Mouse (Mus musculus) hindbrain, postnatal 0 days (tissue): ENCODE results near the gene Apobec3. TPM values are rescaled to one million over a fixed set of nuclear protein-coding genes. Genes with fewer than 3 reads are reported as not detected.

Experiments
- ATAC-seq: fragments of 200-750 bp; cut with Nextera tagmentation; 2 replicates; pipeline ENCODE4 v1.8.0; 2017; ENCODE audit warnings: mild to moderate bottlenecking, moderate TSS enrichment, moderate library complexity
- DNase-seq: peaks from one replicate; pipeline ENCODE4 v3.0.0-alpha.2; 2015; ENCODE audit warnings: low spot score
- H3K27ac ChIP-seq: fragments of 300-500 bp; sonication (generic); 2 replicates; pipeline ENCODE4 v1.5.1; 2014; ENCODE audit warnings: mild to moderate bottlenecking
- H3K27me3 ChIP-seq: fragments of 300-500 bp; sonication (generic); 2 replicates; pipeline ENCODE4 v1.6.1; 2014; ENCODE audit warnings: low read length, mixed read lengths; ENCODE audit not compliant: insufficient read depth
- H3K36me3 ChIP-seq: fragments of 300-500 bp; sonication (generic); 2 replicates; pipeline ENCODE4 v1.6.1; 2014; ENCODE audit warnings: low read length, mixed read lengths; ENCODE audit not compliant: insufficient read depth
- H3K4me1 ChIP-seq: fragments of 300-500 bp; sonication (generic); 2 replicates; pipeline ENCODE4 v1.6.1; 2014; ENCODE audit warnings: antibody characterized with exemption, low read length, mixed read lengths; ENCODE audit not compliant: insufficient read depth
- H3K4me2 ChIP-seq: fragments of 300-500 bp; sonication (generic); 2 replicates; pipeline ENCODE4 v1.6.1; 2014; ENCODE audit warnings: low read depth, mild to moderate bottlenecking, low read length, moderate library complexity, mixed read lengths
- H3K4me3 ChIP-seq: fragments of 300-500 bp; sonication (generic); 2 replicates; pipeline ENCODE4 v1.5.1; 2014; ENCODE audit warnings: low read length
- H3K9ac ChIP-seq: fragments of 300-500 bp; sonication (generic); replicated peaks from 2 replicates; pipeline ENCODE4 v1.6.1; 2014; ENCODE audit warnings: mild to moderate bottlenecking, low read length, moderate library complexity, mixed read lengths
- H3K9me3 ChIP-seq: fragments of 300-500 bp; sonication (generic); 2 replicates; pipeline ENCODE4 v1.6.1; 2016; ENCODE audit warnings: low read length, mixed read lengths
- CTCF ChIP-seq: IDR thresholded peaks from 2 replicates; pipeline ENCODE4 v1.5.1; 2016; ENCODE audit warnings: antibody characterized with exemption, control low read depth, low read depth
- WGBS: fragments of 180-500 bp; shearing (Covaris S2); extraction: QIAGEN DNeasy Blood & Tissue Kit; methylation state at CpG from one replicate; pipeline ENCODE4 v1.1.7; 2014; 5-methylcytosine and 5-hydroxymethylcytosine counted together
- polyA plus RNA-seq: library from polyadenylated mRNA; unstranded; fragments of >200 nt; fragmentation: Nextera tagmentation; extraction: Ambion mirVana; gene quantifications from 2 replicates; pipeline ENCODE4 v1.2.1, GENCODE M21; 2015
- total RNA-seq: library from RNA; depleted of rRNA; stranded (reverse); fragments of >200 nt; gene quantifications from 2 replicates; pipeline ENCODE4 v1.2.3, GENCODE M21; 2014; rRNA removed

Apobec3 gene
- total and polyA plus RNA-seq, 2 experiments from 2014 or later, result 3.5 to 3.9 TPM

DNA sequence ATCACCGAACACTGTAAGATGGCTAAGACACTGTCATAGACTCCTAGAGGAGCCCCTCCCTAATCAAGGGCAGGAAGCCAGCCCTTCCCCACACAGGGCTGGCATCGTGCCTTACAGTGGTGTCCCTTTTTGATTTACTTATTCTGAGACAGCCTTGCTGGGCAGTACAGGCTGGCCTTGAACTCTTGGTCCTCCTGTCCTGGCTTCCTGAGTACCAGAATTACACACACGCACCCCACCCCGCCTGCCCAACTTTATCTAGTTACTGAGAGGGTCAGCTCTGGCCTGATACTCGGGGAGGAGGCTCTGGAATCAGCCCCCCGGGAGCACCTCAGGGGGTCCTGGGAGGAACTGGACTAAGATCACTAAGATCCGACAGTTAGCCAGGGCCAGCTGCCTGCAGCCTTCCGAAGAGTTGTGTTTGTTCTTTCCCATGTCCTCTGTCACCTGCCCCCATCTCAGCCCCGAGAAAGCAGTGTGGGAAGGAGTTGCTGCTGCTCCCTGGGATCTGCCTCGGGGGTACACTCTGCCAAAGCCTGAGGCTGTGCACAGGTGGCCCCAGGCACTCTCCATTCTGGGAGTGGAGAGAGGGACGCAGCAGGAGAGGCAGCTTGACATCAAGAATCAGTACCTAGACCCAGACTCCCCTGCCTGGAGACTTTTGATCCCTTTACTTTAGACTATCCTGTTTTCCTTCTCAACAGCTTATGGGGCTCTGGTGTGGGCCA, 61.2 kb downstream of the Apobec3 start:
- Histone ChIP-seq H3K4me3 (no peak overlapping the region), H3K9me3 (no peaks in the 10 kb centered on the region), H3K4me1 (peaks cover 31% of the 10 kb centered on the region), H3K36me3 (no peaks in the 10 kb centered on the region), H3K9ac (no peak overlapping the region), H3K27me3 (no peaks in the 10 kb centered on the region), H3K4me2 (no peak overlapping the region), H3K27ac (no peak overlapping the region)
- DNase-seq (peak; percentile 36), ATAC-seq (no peak)
- 38% methylated on average over 11 of the region's 11 CpGs for WGBS
- no peak for TF ChIP-seq CTCF

DNA sequence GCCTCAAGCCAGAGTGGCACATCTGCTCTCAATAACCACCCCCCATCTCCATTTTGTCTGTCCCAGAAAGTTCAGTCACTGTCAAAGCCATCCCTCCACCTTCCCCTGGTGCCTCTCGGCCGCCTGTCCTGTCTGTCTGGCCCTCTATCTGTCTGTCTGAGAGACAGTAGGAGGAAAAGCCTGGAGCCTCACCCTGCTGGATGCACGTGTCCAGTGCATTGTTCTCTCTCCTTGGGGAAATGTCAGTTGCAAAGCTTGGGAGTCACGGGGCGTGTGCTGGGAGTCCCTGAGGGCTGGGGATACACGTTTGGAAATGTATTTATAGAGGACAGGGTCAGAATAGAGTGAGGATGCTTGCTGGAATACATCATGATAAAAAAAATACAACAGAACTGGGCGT, 62.0 kb downstream of the Apobec3 start:
- H3K27me3 ChIP-seq, result no peaks in the 10 kb centered on the region
- H3K36me3 ChIP-seq, result no peaks in the 10 kb centered on the region
- H3K4me3 ChIP-seq, result no peak overlapping the region
- ATAC-seq (no peak), DNase-seq (no peak)
- no peaks in the 10 kb centered on the region for H3K9me3 ChIP-seq
- TF ChIP-seq CTCF, result no peak
- no peak overlapping the region for H3K4me2 ChIP-seq
- H3K4me1 ChIP-seq, result peaks cover 31% of the 10 kb centered on the region
- H3K27ac ChIP-seq, result no peak overlapping the region
- no peak overlapping the region for H3K9ac ChIP-seq
- WGBS, result 57% methylated on average over 7 of the region's 7 CpGs

GRCm38 (mm10) chr15:79956559-79956958, 65.1 kb downstream of the Apobec3 start:
- no peak overlapping the region for H3K27ac ChIP-seq
- no peak for DNase-seq
- H3K9ac ChIP-seq, result no peak overlapping the region
- peaks cover 11% of the 10 kb centered on the region; the same call in 1 of the 2 replicates for H3K4me1 ChIP-seq
- no peaks in the 10 kb centered on the region for H3K36me3 ChIP-seq
- H3K4me2 ChIP-seq, result no peak overlapping the region
- no peak overlapping the region for H3K4me3 ChIP-seq
- no peaks in the 10 kb centered on the region for H3K27me3 ChIP-seq
- TF ChIP-seq CTCF, result no peak
- WGBS, result 83% methylated on average over 8 of the region's 8 CpGs
- no peaks in the 10 kb centered on the region for H3K9me3 ChIP-seq
- ATAC-seq, result no peak

GRCm38 (mm10) chr15:79958418-79958817, 67.0 kb downstream of the Apobec3 start:
- no peak for DNase-seq
- Histone ChIP-seq H3K9me3 (no peaks in the 10 kb centered on the region), H3K4me3 (no peak overlapping the region), H3K36me3 (no peaks in the 10 kb centered on the region), H3K4me2 (no peak overlapping the region), H3K4me1 (peaks cover 3% of the 10 kb centered on the region; the same call in 1 of the 2 replicates), H3K27ac (no peak overlapping the region), H3K27me3 (no peaks in the 10 kb centered on the region), H3K9ac (no peak overlapping the region)
- 60% methylated on average over 3 of the region's 3 CpGs for WGBS
- ATAC-seq, result no peak
- TF ChIP-seq CTCF, result no peak

DNA sequence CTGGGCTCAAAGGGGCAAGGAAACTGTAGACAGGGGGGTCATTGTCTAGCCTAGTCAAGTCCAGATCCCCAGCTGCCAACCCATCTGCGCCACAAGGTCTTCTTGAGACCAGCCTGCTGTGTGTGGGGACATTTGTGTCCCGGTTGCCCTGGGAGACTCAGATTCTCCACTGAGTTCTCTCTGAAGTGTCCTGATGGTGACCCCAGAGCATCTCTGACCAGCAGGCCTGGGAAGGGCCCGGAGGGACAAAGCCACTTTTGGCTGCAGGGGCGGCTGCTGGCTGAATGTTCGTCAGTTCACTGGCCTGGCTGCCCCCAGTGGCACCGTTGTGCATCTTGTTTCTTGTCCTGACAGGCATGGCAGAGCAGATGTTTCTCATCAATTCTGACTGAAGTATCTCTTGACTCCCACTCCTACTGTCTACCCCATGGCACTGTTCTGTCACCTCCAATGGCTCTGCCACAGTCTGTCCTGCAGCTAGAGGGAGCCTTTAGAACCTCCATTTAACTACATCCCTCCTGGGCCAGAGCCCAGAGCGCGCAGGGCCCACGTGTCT, 70.0 kb downstream of the Apobec3 start:
- DNase-seq (peak; percentile 25), ATAC-seq (peak; percentile 76)
- peak; percentile 47 for TF ChIP-seq CTCF
- H3K9ac ChIP-seq, result no peak overlapping the region
- H3K27ac ChIP-seq, result no peak overlapping the region
- WGBS, result 46% methylated on average over 9 of the region's 9 CpGs
- H3K4me2 ChIP-seq, result no peak overlapping the region
- H3K9me3 ChIP-seq, result 0 out of 2 replicates have a peak, but pooled peaks cover 1% of the 10 kb centered on the region
- H3K4me3 ChIP-seq, result no peak overlapping the region
- H3K27me3 ChIP-seq, result no peaks in the 10 kb centered on the region
- no peaks in the 10 kb centered on the region for H3K36me3 ChIP-seq
- H3K4me1 ChIP-seq, result peaks cover 3% of the 10 kb centered on the region; the same call in 1 of the 2 replicates

DNA sequence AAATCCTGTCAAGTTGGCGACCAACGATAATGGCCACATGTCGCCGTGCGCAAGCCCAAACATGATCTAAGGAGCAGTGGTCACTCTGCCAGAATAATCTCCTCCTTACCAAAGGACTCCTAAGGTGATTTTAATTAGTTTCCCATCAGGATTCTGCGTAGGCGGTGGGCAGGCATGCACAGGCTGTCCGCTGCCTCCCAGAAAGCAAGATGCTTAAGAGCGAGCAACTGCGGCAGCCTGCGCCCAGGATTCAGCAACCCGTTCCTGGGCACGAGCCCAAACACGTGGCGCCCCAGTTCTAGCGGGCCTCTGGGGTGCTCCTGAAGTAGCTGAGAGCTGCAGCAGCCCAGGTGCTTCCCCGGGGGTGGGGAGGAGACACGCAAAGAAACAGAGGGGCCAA, 71.2 kb downstream of the Apobec3 start:
- no peak for TF ChIP-seq CTCF
- Histone ChIP-seq H3K4me2 (no peak overlapping the region), H3K9me3 (0 out of 2 replicates have a peak, but pooled peaks cover 2% of the 10 kb centered on the region), H3K27me3 (no peaks in the 10 kb centered on the region), H3K4me1 (peaks cover 3% of the 10 kb centered on the region; the same call in 1 of the 2 replicates), H3K4me3 (no peak overlapping the region), H3K36me3 (no peaks in the 10 kb centered on the region), H3K9ac (no peak overlapping the region), H3K27ac (no peak overlapping the region; the same call in 1 of the 2 replicates)
- peak; percentile 59 for DNase-seq
- no peak for ATAC-seq
- 62% methylated on average over 18 of the region's 18 CpGs for WGBS

- Histone ChIP-seq H3K4me1 (peaks cover 3% of the 10 kb centered on the region; the same call in 1 of the 2 replicates), H3K27ac (no peak overlapping the region), H3K4me3 (no peak overlapping the region), H3K36me3 (no peaks in the 10 kb centered on the region), H3K27me3 (no peaks in the 10 kb centered on the region), H3K9me3 (0 out of 2 replicates have a peak, but pooled peaks cover 2% of the 10 kb centered on the region), H3K9ac (no peak overlapping the region), H3K4me2 (no peak overlapping the region)
- DNase-seq, result no peak
- no peak for ATAC-seq
- 91% methylated on average over 7 of the region's 7 CpGs for WGBS
- TF ChIP-seq CTCF, result no peak
These were observed 72.9 kb downstream of the Apobec3 start for GRCm38 (mm10) chr15:79964376-79964775.

Other genes with a start within 250 kb of the Apobec3 start
- gene Fam227a, start 232.7 kb upstream of the Apobec3 start, total RNA-seq, result 6.4 and 8.4 TPM in 2 replicates
- gene Fam227a, start 232.7 kb upstream of the Apobec3 start, polyA plus RNA-seq, result 2.1 and 3.1 TPM in 2 replicates
- 48.2 and 54.2 TPM in 2 replicates for gene Cby1, start 232.5 kb upstream of the Apobec3 start, total RNA-seq
- gene Cby1, start 232.5 kb upstream of the Apobec3 start, polyA plus RNA-seq, result 91.5 and 92.0 TPM in 2 replicates
- 139 and 149 TPM in 2 replicates for gene Tomm22, start 220.8 kb upstream of the Apobec3 start, total RNA-seq
- 239 and 241 TPM in 2 replicates for gene Tomm22, start 220.8 kb upstream of the Apobec3 start, polyA plus RNA-seq
- 53.3 and 57.9 TPM in 2 replicates for gene Josd1, start 203.7 kb upstream of the Apobec3 start, total RNA-seq
- 18.1 and 20.0 TPM in 2 replicates for gene Josd1, start 203.7 kb upstream of the Apobec3 start, polyA plus RNA-seq
- 88.2 and 91.7 TPM in 2 replicates for gene Gtpbp1, start 200.8 kb upstream of the Apobec3 start, total RNA-seq
- gene Gtpbp1, start 200.8 kb upstream of the Apobec3 start, polyA plus RNA-seq, result 36.7 and 38.3 TPM in 2 replicates
- gene Sun2, start 149.1 kb upstream of the Apobec3 start, total RNA-seq, result 43.6 and 45.4 TPM in 2 replicates
- gene Sun2, start 149.1 kb upstream of the Apobec3 start, polyA plus RNA-seq, result 4.5 and 5.5 TPM in 2 replicates
- gene Dnal4, start 113.8 kb upstream of the Apobec3 start, total RNA-seq, result 42.7 and 50.3 TPM in 2 replicates
- 54.0 and 56.7 TPM in 2 replicates for gene Dnal4, start 113.8 kb upstream of the Apobec3 start, polyA plus RNA-seq
- 226 and 245 TPM in 2 replicates for gene Nptxr, start 86.9 kb upstream of the Apobec3 start, total RNA-seq
- 59.9 and 68.5 TPM in 2 replicates for gene Nptxr, start 86.9 kb upstream of the Apobec3 start, polyA plus RNA-seq
- 5.4 and 12.6 TPM in 2 replicates for gene Npcd, start 57.4 kb upstream of the Apobec3 start, total RNA-seq
- 2.4 and 2.7 TPM in 2 replicates for gene Npcd, start 57.4 kb upstream of the Apobec3 start, polyA plus RNA-seq
- gene Cbx6, start 57.0 kb upstream of the Apobec3 start, total RNA-seq, result 92.4 and 107 TPM in 2 replicates
- 51.6 and 56.6 TPM in 2 replicates for gene Cbx6, start 57.0 kb upstream of the Apobec3 start, polyA plus RNA-seq
- 5.1 and 9.5 TPM in 2 replicates for gene Cbx7, start 79.5 kb downstream of the Apobec3 start, total RNA-seq
- gene Cbx7, start 79.5 kb downstream of the Apobec3 start, polyA plus RNA-seq, result 2.9 and 3.1 TPM in 2 replicates
- 31.0 and 33.4 TPM in 2 replicates for gene Pdgfb, start 123.3 kb downstream of the Apobec3 start, total RNA-seq
- gene Pdgfb, start 123.3 kb downstream of the Apobec3 start, polyA plus RNA-seq, result 8.3 and 9.5 TPM in 2 replicates
- gene Syngr1, start 199.7 kb downstream of the Apobec3 start, total RNA-seq, result 155 and 157 TPM in 2 replicates
- 73.4 and 78.6 TPM in 2 replicates for gene Syngr1, start 199.7 kb downstream of the Apobec3 start, polyA plus RNA-seq
- gene Rpl3, start 200.2 kb downstream of the Apobec3 start, total RNA-seq, result 599 and 600 TPM in 2 replicates
- gene Rpl3, start 200.2 kb downstream of the Apobec3 start, polyA plus RNA-seq, result 527 and 544 TPM in 2 replicates
- gene Tab1, start 241.5 kb downstream of the Apobec3 start, total RNA-seq, result 55.0 and 58.6 TPM in 2 replicates
- gene Tab1, start 241.5 kb downstream of the Apobec3 start, polyA plus RNA-seq, result 26.5 and 27.9 TPM in 2 replicates